Mouse (Mus musculus): ENCODE measurements around the gene Ugt2a3.

GRCm38 (mm10) chr5:87379825-87380224, 42.8 kb upstream of the Ugt2a3 start:
- TF ChIP-seq EP300 (IDR thresholded peaks at IDR 0.05; ENCODE audit: low read length), result no peak
- TF ChIP-seq E2F4 (IDR thresholded peaks at IDR 0.05; ENCODE audit: insufficient replicate concordance, low read depth, low read length), result no peak
- TF ChIP-seq CTCF (conservative IDR thresholded peaks at IDR 0.05 in 1 of 2, IDR thresholded peaks at IDR 0.05 in 1 of 2; ENCODE audit: low read depth in 2 of 2, low read length in 2 of 2), result no peak
- no peak for TF ChIP-seq POLR2A (IDR thresholded peaks at IDR 0.05; ENCODE audit: low read depth, low read length)
- TF ChIP-seq MEF2A (IDR thresholded peaks at IDR 0.05; ENCODE audit: borderline replicate concordance, low read depth, low read length), result no peak
- TF ChIP-seq MAX (IDR thresholded peaks at IDR 0.05; ENCODE audit: low read length), result no peak
- TF ChIP-seq ZC3H11A (IDR thresholded peaks at IDR 0.05; ENCODE audit: low read depth, low read length), result no peak
- no peak for TF ChIP-seq RAD21 (IDR thresholded peaks at IDR 0.05; ENCODE audit: low read depth, low read length)
- TF ChIP-seq KAT2A (IDR thresholded peaks at IDR 0.05; ENCODE audit: insufficient replicate concordance, low read length), result no peak
- TF ChIP-seq POLR2AphosphoS2 (IDR thresholded peaks at IDR 0.05; ENCODE audit: low read depth, low read length), result no peak

All from CH12.LX (cell line).